Mouse (Mus musculus) forebrain, embryonic 10.5 days (tissue): ENCODE measurements around the gene Dnajc19. TPM values are rescaled to one million over a fixed set of nuclear protein-coding genes. Genes with fewer than 3 reads are reported as not detected.

Experiments
- DNase-seq: peaks from one replicate; pipeline ENCODE4 v3.0.0-alpha.2; 2017; ENCODE audit warnings: low spot score; ENCODE audit errors: extremely low spot score
- H3K27ac ChIP-seq: fragments of 300-500 bp; sonication (generic); 2 replicates; pipeline ENCODE4 v1.5.1; 2016; ENCODE audit warnings: mild to moderate bottlenecking
- H3K27me3 ChIP-seq: fragments of 300-500 bp; sonication (generic); 2 replicates; pipeline ENCODE4 v1.6.1; 2016; ENCODE audit warnings: mild to moderate bottlenecking; ENCODE audit not compliant: poor library complexity, severe bottlenecking
- H3K36me3 ChIP-seq: fragments of 300-500 bp; sonication (generic); replicated peaks from 2 replicates; pipeline ENCODE4 v1.6.1; 2016; ENCODE audit warnings: mild to moderate bottlenecking, moderate library complexity
- H3K4me1 ChIP-seq: fragments of 300-500 bp; sonication (generic); 2 replicates; pipeline ENCODE4 v1.6.1; 2016
- H3K4me3 ChIP-seq: fragments of 300-500 bp; sonication (generic); 2 replicates; pipeline ENCODE4 v1.5.1; 2016; ENCODE audit warnings: mild to moderate bottlenecking, moderate library complexity
- H3K9me3 ChIP-seq: fragments of 300-500 bp; sonication (generic); 2 replicates; pipeline ENCODE4 v1.6.1; 2016; ENCODE audit warnings: mild to moderate bottlenecking, moderate library complexity
- WGBS: fragments of 180-500 bp; shearing (Covaris S2); methylation state at CpG from one replicate; pipeline ENCODE4 v1.1.7; 2016; 5-methylcytosine and 5-hydroxymethylcytosine counted together
- polyA plus RNA-seq: library from polyadenylated mRNA; unstranded; fragments of >200 nt; fragmentation: Nextera tagmentation; extraction: Ambion mirVana; gene quantifications from 2 replicates; pipeline ENCODE4 v1.2.1, GENCODE M21; 2016

Dnajc19 gene
- 195 and 202 TPM in 2 replicates for polyA plus RNA-seq

DNA sequence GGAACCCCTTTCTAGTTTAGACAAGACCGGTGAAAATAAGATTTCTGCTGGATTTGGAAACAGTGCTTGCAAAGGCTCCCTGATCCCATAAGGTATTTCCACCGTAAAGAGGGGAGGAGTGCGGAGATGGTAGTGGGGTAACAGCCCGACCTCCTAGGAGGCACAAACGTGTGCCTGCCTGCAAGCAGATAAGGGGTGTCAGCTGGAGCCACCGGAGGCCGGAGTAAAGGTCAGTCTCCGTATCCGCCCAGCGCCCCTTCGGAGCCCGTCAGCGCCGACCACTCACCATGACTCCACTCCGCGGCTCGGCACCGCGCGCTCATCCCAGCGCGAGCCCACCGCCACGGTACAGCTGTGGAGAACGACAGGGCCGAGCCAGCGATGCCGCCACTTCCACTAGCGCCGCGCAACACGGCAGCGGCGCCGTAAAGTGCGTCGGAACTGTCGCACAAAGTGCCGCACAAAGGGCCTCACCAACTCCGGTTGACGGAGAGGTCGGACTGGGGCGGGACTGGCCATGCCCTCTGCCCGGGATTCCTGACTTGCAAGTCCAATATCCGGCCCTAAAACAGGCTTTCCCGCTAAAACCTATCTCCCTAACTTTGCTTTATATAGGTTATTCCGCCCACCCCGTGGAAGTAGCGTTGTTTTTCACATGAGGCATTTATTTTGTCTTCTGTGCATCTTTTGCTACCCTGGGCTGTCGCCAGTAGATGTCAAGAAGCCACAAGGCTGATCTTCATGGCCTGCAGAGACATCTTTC, at the start of gene Dnajc19:
Gene Dnajc19 (minus strand): TSS at position 422 of the 763 bp plus-strand sequence.
- no peaks in the 10 kb centered on the region for H3K9me3 ChIP-seq
- H3K27ac ChIP-seq, result peak within 1 kb of the TSS; percentile 91
- DNase-seq, result peak; percentile 90
- WGBS, result under 1% methylated on average over 50 of the region's 50 CpGs
- H3K27me3 ChIP-seq, result no peaks in the 10 kb centered on the region
- H3K4me1 ChIP-seq, result peaks cover 24% of the 10 kb centered on the region
- peak within 1 kb of the TSS; percentile 80 for H3K4me3 ChIP-seq
- H3K36me3 ChIP-seq, result peaks cover 26% of the 10 kb centered on the region

DNA sequence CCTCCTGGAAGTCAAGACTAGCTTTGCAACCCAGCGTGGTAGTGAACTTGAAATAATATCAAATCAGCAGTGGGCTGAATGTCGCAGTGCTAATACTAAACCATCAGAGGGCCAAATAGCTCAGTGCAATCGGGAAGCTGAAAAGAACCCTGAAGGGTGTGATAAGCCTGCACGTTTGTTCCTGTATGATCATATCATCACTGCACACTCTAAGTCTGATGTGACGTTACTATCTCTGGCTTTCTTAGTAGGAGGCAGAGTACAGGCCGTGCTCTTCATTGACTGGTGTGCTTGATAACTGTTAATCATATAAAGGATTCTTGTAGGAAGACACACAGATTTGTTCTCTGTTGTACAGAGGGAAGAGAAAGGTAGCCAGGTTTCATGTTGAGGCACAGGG, 48.8 kb upstream of the Dnajc19 start:
- no peak overlapping the region for H3K4me3 ChIP-seq
- DNase-seq, result no peak
- H3K27me3 ChIP-seq, result no peaks in the 10 kb centered on the region
- H3K36me3 ChIP-seq, result no peaks in the 10 kb centered on the region
- no peaks in the 10 kb centered on the region for H3K9me3 ChIP-seq
- no peak overlapping the region for H3K27ac ChIP-seq
- 92% methylated on average over 6 of the region's 6 CpGs for WGBS
- H3K4me1 ChIP-seq, result no peaks in the 10 kb centered on the region

DNA sequence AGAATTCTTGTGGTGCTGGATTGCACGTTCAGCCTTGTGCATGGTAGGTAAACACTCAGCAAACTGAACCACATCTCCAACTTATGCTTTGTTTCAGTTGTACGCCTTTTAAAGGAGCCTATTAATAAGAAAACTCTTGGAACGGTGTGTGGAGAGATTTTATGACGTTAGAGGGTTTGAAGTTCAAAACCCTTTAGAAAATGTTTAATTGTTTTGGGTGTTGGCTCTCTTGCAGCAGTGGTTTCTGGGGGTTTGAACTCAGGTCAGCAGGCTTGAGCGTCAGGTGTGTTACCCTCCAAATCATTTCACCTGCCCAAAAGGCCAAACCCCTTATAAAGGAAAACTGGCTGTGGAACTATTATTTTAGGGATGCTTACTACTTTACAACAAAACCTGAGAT, 40.2 kb upstream of the Dnajc19 start:
- no peak overlapping the region for H3K4me3 ChIP-seq
- H3K36me3 ChIP-seq, result no peaks in the 10 kb centered on the region
- 89% methylated on average over 5 of the region's 5 CpGs for WGBS
- no peaks in the 10 kb centered on the region for H3K9me3 ChIP-seq
- H3K4me1 ChIP-seq, result no peaks in the 10 kb centered on the region
- no peak for DNase-seq
- no peak overlapping the region for H3K27ac ChIP-seq
- H3K27me3 ChIP-seq, result no peaks in the 10 kb centered on the region

DNA sequence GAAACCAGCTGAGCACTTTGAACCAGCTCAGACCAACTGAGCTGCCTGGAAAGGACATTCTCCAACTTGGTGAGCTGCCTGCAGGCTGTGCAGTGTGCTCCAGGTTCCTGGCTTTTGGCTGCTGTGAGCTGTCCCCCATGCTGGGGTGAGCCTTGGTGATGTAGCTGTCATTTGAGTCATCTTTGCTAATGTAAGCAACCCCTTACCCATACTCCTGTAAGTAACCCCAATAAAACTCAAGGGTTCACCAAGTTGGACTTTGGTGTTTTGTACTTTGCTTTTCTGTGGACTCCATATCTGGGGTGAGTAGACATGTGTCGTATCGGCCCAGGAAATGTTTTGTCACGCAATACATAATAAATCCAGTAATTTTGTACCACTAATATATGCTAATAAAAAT, 39.7 kb upstream of the Dnajc19 start:
- no peak overlapping the region for H3K4me3 ChIP-seq
- H3K27me3 ChIP-seq, result no peaks in the 10 kb centered on the region
- 96% methylated on average over 3 of the region's 3 CpGs for WGBS
- no peaks in the 10 kb centered on the region for H3K9me3 ChIP-seq
- no peaks in the 10 kb centered on the region for H3K36me3 ChIP-seq
- peaks cover 1% of the 10 kb centered on the region; the same call in 1 of the 2 replicates for H3K4me1 ChIP-seq
- DNase-seq, result no peak
- no peak overlapping the region for H3K27ac ChIP-seq

DNA sequence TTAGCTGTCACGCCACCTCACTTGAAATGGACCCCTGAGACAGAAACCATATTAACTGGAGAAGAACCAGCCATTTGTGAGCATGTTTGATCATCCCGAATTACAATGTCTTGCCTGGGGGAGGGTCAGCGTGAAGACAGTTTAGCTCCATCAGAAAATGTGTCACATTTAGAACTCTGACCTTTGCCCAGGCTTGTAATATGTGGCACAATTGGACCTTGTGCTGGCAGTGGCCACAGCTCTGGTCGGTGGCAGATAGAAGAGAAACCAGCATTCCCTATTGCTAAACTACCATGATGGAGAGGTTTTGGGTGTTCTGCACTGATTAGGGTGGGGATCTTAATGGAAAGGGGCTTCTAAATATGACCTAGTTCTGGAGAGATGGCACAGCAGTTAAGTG, 38.7 kb upstream of the Dnajc19 start:
- WGBS, result 71% methylated on average over 4 of the region's 4 CpGs
- DNase-seq, result no peak
- no peaks in the 10 kb centered on the region for H3K27me3 ChIP-seq
- peaks cover 9% of the 10 kb centered on the region; the same call in 1 of the 2 replicates for H3K4me1 ChIP-seq
- no peaks in the 10 kb centered on the region for H3K36me3 ChIP-seq
- H3K27ac ChIP-seq, result no peak overlapping the region
- no peak overlapping the region for H3K4me3 ChIP-seq
- no peaks in the 10 kb centered on the region for H3K9me3 ChIP-seq

DNA sequence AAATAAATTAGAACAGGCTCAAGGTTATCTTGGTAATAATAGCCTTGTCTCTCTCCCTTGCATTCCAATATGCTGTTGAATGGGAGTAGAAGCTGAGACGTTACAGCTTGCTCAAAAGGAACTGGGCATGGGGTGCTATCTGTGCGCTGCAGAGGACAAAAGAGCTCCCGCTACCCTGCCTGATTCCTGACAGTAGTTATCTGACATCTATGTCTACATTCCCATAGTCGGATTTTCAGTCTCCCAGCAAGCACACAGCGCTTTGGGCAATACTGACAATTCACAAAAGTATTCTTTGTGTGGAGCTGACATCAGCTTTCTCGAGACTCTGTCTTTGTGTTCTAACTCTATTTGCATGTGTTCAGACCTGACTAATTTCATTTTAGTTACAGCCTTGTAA, 34.7 kb upstream of the Dnajc19 start:
- Histone ChIP-seq H3K4me1 (peaks cover 9% of the 10 kb centered on the region; the same call in 1 of the 2 replicates), H3K27me3 (no peaks in the 10 kb centered on the region), H3K4me3 (no peak overlapping the region), H3K27ac (no peak overlapping the region), H3K9me3 (no peaks in the 10 kb centered on the region), H3K36me3 (no peaks in the 10 kb centered on the region)
- 51% methylated on average over 6 of the region's 6 CpGs for WGBS
- no peak for DNase-seq

DNA sequence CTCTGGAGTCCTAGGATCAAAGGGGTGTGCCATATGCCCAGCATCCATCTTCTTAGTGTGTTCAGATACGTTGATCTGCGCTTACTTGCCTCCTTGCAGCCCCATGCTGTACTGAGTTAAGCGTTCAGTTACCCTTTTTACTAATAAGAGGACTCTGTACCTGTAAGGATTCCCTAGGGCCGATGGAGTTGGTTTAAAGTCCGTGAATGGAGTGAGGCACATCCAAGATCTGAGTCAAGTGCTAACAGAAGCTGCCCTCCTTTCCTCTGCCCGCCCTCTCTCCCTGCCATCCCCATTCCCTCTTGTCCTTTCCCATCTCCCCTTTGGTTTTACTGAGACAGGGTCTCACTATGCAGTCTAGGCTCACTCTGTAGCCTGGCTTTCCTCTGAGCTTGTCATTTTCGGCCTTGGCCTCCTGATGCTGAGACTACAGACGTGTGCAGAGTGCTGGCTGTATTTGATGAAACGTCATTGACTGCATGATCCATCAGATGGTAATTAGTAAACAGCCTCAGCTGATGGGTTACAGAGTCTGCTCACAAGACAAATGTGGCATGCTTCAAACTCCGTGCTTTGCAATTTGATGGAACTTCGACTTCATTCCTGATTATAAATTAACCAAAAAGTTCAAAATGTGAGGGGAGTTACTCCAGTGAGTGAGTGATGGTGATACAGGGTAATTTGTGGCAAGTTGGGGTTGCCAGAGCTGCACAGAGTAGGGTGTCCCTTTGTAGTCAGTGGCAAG, 31.0 kb upstream of the Dnajc19 start:
- no peak overlapping the region for H3K27ac ChIP-seq
- 82% methylated on average over 11 of the region's 11 CpGs for WGBS
- H3K27me3 ChIP-seq, result peaks cover 2% of the 10 kb centered on the region; the same call in 1 of the 2 replicates
- no peak for DNase-seq
- no peaks in the 10 kb centered on the region for H3K9me3 ChIP-seq
- no peaks in the 10 kb centered on the region for H3K36me3 ChIP-seq
- H3K4me3 ChIP-seq, result no peak overlapping the region
- peaks cover 9% of the 10 kb centered on the region; the same call in 1 of the 2 replicates for H3K4me1 ChIP-seq

DNA sequence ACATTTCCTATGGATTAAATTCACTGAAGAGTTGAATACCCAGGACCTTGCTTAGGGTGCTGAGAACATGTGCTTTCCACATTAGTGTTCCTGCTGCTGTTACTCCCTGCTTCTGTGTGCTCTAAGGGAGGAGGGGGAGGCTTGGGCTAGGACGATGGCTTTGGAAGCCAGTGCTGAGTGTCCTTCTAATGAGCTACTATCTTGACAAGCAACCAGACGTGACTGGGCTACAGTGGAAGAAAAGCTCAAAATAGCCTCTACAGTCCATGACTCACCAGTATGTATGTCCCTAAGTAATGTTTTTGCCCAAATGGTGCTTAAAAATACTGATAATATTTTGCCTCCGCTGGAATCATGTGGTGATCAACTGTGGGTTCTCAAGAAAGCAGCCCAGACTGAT, 26.5 kb upstream of the Dnajc19 start:
- H3K27me3 ChIP-seq, result peaks cover 21% of the 10 kb centered on the region
- 88% methylated on average over 3 of the region's 3 CpGs for WGBS
- no peak overlapping the region for H3K27ac ChIP-seq
- no peak overlapping the region for H3K4me3 ChIP-seq
- no peak for DNase-seq
- no peaks in the 10 kb centered on the region for H3K36me3 ChIP-seq
- H3K4me1 ChIP-seq, result peaks cover 33% of the 10 kb centered on the region
- H3K9me3 ChIP-seq, result no peaks in the 10 kb centered on the region

DNA sequence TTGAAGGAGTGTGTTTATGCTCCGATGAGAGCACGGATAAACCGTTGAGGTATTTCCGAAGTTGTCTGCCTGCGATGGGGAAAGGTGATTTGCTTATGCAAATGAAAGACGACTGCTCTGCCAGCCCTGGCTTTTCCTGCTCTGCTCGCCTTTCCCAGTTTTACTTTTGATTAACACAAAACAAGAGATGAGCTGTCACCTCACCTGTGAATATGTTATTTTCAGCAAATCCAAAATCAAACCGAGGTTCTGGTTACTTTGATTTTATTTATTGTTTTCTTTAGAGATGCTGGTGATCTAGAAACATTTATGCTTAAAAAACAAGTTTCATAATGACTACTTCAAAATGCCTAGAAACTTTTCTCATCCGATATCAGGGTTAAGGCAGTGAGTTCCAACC, 25.3 kb upstream of the Dnajc19 start:
- Histone ChIP-seq H3K4me1 (peaks cover 36% of the 10 kb centered on the region), H3K27ac (no peak overlapping the region), H3K27me3 (peaks cover 21% of the 10 kb centered on the region), H3K4me3 (peak overlapping the region; percentile 24; the same call in 1 of the 2 replicates), H3K9me3 (no peaks in the 10 kb centered on the region; the same call in 1 of the 2 replicates), H3K36me3 (no peaks in the 10 kb centered on the region)
- WGBS, result 26% methylated on average over 9 of the region's 9 CpGs
- no peak for DNase-seq

DNA sequence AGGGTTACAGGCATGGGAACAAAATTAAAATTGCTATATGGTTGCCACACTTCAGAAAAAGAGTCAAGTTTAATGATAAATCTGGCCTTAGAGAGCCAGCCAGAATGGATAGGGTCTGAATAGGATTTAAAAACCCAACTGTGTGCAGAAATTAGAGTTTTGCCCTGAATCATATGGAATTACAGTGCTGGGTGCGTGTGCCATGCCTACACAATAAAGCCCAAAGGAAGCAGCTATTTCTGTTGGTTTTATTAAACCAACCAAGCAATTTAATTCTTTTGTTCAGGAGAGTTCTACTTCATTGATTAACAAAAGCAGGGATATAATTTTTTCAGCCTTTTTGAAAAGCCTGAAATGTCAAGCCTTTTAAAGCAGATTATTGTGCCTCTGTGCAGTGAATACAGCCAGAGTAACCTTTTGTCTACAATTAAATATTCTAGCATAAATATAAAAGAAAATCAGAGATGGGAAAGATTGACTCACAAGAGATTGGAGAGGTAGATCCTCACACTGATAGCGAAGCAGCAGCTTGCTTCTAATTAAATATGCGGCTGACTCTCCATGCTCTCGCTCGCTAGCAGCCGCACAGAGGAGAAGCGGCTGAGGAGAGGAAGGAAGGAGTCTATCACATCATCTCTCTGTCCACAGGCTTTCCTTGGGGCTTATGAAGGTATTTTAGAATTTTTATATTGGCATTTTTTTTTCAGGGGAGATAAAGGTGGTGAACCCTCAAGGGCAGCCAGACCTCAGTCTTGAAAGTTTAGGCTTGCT, 23.0 kb upstream of the Dnajc19 start:
- Histone ChIP-seq H3K4me1 (peaks cover 36% of the 10 kb centered on the region), H3K4me3 (peak overlapping the region; percentile 32; the same call in 1 of the 2 replicates), H3K9me3 (no peaks in the 10 kb centered on the region; the same call in 1 of the 2 replicates), H3K27ac (peak overlapping the region; percentile 25; the same call in 1 of the 2 replicates), H3K27me3 (peaks cover 21% of the 10 kb centered on the region), H3K36me3 (no peaks in the 10 kb centered on the region)
- no peak for DNase-seq
- 17% methylated on average over 7 of the region's 7 CpGs for WGBS

DNA sequence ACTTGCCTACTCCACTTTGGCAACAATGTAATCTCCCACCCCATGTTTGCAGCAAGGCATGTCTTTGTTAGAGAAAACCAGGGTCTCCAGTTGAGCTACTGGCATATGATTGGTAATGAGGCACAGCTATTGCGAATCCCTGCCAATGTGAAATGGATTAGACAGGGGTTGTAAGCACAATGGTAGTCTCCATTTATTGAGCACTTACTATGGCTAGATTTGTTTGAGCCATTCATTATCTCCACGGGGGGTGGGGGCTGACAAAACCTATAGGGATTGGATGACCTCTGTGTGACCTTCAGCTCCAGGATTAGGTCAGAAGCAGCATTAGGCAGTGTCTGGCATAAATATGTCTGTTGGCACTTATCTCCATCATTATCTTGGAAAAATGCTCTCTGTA, 21.8 kb upstream of the Dnajc19 start:
- H3K4me3 ChIP-seq, result no peak overlapping the region
- no peaks in the 10 kb centered on the region; the same call in 1 of the 2 replicates for H3K9me3 ChIP-seq
- H3K27me3 ChIP-seq, result peaks cover 21% of the 10 kb centered on the region
- H3K4me1 ChIP-seq, result peaks cover 36% of the 10 kb centered on the region
- peak; percentile 28 for DNase-seq
- WGBS, result 44% methylated on average over 2 of the region's 2 CpGs
- no peaks in the 10 kb centered on the region for H3K36me3 ChIP-seq
- peak overlapping the region; percentile 4; the same call in 1 of the 2 replicates for H3K27ac ChIP-seq

DNA sequence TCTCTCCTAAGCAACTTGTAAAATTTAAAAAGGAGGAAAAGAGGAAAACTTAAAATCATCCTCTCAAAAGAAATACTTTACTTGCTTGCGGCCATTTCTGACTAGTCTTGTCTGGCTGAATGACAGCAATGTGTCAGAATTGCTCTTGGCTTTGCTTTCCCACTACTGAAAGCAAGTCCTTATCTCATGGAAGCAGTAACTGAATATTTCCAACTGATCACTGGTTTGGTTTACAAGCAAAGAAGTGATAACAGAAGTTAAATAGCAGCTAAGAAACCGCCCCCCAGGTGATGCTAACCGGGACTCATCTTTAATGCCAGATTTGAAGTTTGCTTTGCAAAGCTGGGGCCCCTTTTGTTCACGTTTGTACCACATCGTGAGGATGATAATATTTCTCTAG, 2.5 kb upstream of the Dnajc19 start:
- WGBS, result 75% methylated on average over 5 of the region's 5 CpGs

More for the DNA sequence above, 2.5 kb upstream of the Dnajc19 start:
- Histone ChIP-seq H3K27ac (no peak overlapping the region), H3K9me3 (no peaks in the 10 kb centered on the region), H3K27me3 (no peaks in the 10 kb centered on the region), H3K4me1 (peaks cover 24% of the 10 kb centered on the region), H3K4me3 (no peak overlapping the region), H3K36me3 (peaks cover 4% of the 10 kb centered on the region)
- no peak for DNase-seq
